Mouse (Mus musculus) kidney, adult 2 months (tissue): ENCODE data around the gene Knop1. TPM values are rescaled to one million over a fixed set of nuclear protein-coding genes. Genes with fewer than 3 reads are reported as not detected.

Experiments
- DNase-seq: peaks from one replicate; pipeline ENCODE4 v3.0.0; 2021
- H3K27ac ChIP-seq: fragments of 200-500 bp; 2 replicates; pipeline ENCODE4 v1.5.1; 2012; ENCODE audit warnings: low read depth, low read length, control low read depth, inconsistent platforms; ENCODE audit not compliant: insufficient read depth
- H3K27me3 ChIP-seq: fragments of 200-500 bp; replicated peaks from 2 replicates; pipeline ENCODE4 v1.6.1; 2012; ENCODE audit warnings: mild to moderate bottlenecking, moderate library complexity, low read length, inconsistent platforms; ENCODE audit not compliant: control insufficient read depth, insufficient read depth
- H3K36me3 ChIP-seq: fragments of 200-500 bp; 2 replicates; pipeline ENCODE4 v1.6.1; 2012; ENCODE audit warnings: mild to moderate bottlenecking, moderate library complexity, low read length, inconsistent platforms; ENCODE audit not compliant: control insufficient read depth, insufficient read depth
- H3K4me1 ChIP-seq: fragments of 200-500 bp; 2 replicates; pipeline ENCODE4 v1.6.1; 2011; ENCODE audit warnings: low read length; ENCODE audit not compliant: control insufficient read depth, insufficient read depth
- H3K4me3 ChIP-seq: fragments of 200-500 bp; 2 replicates; pipeline ENCODE4 v1.5.1; 2011; ENCODE audit warnings: mild to moderate bottlenecking, low read depth, low read length, control low read depth; ENCODE audit not compliant: insufficient read depth
- CTCF ChIP-seq: fragments of 200-500 bp; conservative IDR thresholded peaks from 2 replicates; pipeline ENCODE4 v1.5.1; 2011; ENCODE audit warnings: low read depth, mild to moderate bottlenecking, control low read depth, low read length, moderate library complexity, mixed read lengths; ENCODE audit not compliant: insufficient read depth, insufficient read length
- POLR2A ChIP-seq: fragments of 200-500 bp; IDR thresholded peaks from one replicate; pipeline ENCODE4 v1.6.1; 2011; ENCODE audit warnings: low read depth, low read length, control low read depth
- WGBS: fragments of 180-500 bp; shearing (Covaris S2); methylation state at CpG from one replicate; pipeline ENCODE4 v1.1.7; 2018; 5-methylcytosine and 5-hydroxymethylcytosine counted together
- polyA plus RNA-seq: library from polyadenylated mRNA; depleted of rRNA; stranded (reverse); fragments of >200 nt; gene quantifications from 2 replicates; pipeline ENCODE4 v1.2.3, GENCODE M21; 2012

Knop1 gene
- polyA plus RNA-seq, 1 experiment = 11.8 TPM

DNA sequence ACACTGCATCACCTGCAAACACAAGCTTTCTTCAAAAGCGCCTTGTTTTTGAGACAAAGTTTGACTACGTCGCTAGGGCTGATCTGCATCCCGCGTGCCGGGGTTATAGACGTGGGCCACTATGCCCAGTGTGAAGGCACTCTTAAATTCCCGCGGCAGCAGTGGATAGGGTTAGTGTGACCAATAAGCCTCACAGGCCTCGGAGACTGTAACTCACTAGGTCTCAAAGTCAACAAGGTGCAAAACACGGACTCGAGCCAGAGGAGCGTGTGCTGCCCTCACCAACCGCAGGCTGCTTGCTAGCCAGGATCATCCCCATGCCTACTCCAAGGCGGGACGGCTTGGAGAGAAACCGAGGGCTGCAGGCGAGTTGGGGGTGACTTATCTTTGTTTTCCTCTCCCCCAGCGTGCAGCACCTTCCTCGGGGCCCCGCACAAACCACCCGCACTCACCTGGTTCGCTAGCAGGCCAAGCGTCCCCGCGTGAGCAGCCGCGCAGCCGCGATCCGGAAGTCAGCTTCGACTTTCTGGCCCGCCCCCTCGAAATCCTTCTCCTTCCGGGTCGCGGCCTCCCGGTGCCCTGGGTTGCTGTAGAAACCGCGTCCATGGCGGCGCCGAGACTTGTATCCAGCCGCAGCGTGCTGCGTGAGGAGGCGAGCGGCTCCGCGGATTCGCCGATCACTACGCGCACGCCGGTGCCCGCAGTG lies 730 bp downstream of the Knop1 start, which contains the start of gene Iqck:
Iqck (plus strand) TSS at position 582 of the 706 bp plus-strand sequence.
- under 1% methylated on average over 57 of the region's 57 CpGs for WGBS
- Histone ChIP-seq H3K27me3 (no peaks in the 10 kb centered on the region), H3K27ac (peak within 1 kb of the TSS; percentile 41), H3K4me3 (peak within 1 kb of the TSS; percentile 77), H3K4me1 (peaks cover 4% of the 10 kb centered on the region; the same call in 1 of the 2 replicates), H3K36me3 (no peaks in the 10 kb centered on the region)
- 0 out of 2 replicates have a peak, but pooled peaks have one; percentile 2 for TF ChIP-seq CTCF
- TF ChIP-seq POLR2A = peak; percentile 45
- peak; percentile 93 for DNase-seq

DNA sequence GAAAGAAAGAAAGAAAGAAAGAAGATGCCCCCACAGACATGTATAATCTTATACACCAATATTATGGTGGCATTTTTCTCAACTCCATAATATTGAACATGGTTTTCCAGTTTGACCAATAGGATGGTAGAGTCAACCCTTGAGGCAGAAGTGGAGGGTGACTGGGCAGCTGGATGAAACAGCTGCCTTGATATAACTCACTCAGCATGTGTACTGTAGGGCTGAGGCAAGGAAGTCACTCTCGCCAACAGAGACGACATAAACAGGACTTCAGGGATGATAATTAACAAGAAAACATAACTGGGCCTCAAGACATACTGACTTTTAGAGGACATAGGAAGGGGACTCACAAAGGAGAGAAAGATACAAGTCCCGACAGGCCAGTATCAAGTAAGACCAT lies 1.4 kb downstream of the Knop1 start:
- no peaks in the 10 kb centered on the region for H3K27me3 ChIP-seq
- DNase-seq = no peak
- peaks cover 6% of the 10 kb centered on the region; the same call in 1 of the 2 replicates for H3K4me1 ChIP-seq
- no peak overlapping the region for H3K27ac ChIP-seq
- no peaks in the 10 kb centered on the region for H3K36me3 ChIP-seq
- 4% methylated on average over 3 of the region's 3 CpGs for WGBS
- peak overlapping the region; percentile 77 for H3K4me3 ChIP-seq
- no peak for TF ChIP-seq POLR2A
- no peak for TF ChIP-seq CTCF

DNA sequence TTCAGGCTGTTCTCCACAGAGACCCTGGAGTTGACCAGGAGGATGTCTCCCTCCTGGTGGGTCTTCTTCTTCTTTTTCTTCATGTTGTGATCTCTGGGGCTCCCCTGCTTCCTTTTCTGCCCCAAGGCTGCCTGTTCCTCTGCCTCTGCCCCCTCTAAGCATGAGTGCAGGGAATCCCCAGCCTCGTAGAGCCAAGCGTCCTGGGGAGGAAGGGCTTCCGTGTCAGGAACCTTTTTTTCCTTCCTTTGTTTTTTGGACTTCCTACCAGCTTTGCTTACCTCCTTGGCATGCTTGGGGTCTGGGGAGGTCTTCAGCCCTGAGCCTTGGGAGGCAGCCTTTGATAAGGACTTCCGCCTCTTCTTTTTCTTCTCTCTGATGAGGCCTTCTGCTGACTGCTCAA lies 3.4 kb downstream of the Knop1 start:
- Histone ChIP-seq H3K4me3 (no peak overlapping the region), H3K27ac (no peak overlapping the region), H3K4me1 (peaks cover 12% of the 10 kb centered on the region; the same call in 1 of the 2 replicates), H3K27me3 (no peaks in the 10 kb centered on the region), H3K36me3 (no peaks in the 10 kb centered on the region)
- TF ChIP-seq CTCF (no peak), POLR2A (no peak)
- WGBS = 72% methylated on average over 4 of the region's 4 CpGs
- no peak for DNase-seq

DNA sequence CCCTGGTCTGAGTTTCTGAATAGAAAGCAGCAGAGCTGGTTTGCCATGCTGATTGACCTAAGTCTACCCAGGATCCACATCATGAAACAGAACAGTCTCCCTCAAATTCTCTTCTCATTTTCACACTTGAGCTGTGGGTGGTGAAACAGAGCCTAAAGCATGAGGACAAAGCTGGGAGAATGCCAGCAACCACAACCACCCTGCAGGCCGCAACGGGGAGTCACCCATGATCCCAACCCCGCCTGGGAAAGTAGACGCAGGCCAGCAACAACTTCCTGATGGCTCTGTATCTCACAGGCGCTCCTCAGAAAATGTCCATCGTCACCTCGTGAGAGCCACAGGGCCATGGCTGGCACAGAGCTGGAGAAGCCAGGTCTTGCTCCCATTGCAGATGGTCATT lies 4.5 kb downstream of the Knop1 start:
- no peak overlapping the region for H3K27ac ChIP-seq
- no peaks in the 10 kb centered on the region for H3K36me3 ChIP-seq
- peaks cover 12% of the 10 kb centered on the region; the same call in 1 of the 2 replicates for H3K4me1 ChIP-seq
- no peaks in the 10 kb centered on the region for H3K27me3 ChIP-seq
- TF ChIP-seq POLR2A = no peak
- TF ChIP-seq CTCF = no peak
- 70% methylated on average over 7 of the region's 7 CpGs for WGBS
- H3K4me3 ChIP-seq = no peak overlapping the region
- DNase-seq = peak; percentile 13

DNA sequence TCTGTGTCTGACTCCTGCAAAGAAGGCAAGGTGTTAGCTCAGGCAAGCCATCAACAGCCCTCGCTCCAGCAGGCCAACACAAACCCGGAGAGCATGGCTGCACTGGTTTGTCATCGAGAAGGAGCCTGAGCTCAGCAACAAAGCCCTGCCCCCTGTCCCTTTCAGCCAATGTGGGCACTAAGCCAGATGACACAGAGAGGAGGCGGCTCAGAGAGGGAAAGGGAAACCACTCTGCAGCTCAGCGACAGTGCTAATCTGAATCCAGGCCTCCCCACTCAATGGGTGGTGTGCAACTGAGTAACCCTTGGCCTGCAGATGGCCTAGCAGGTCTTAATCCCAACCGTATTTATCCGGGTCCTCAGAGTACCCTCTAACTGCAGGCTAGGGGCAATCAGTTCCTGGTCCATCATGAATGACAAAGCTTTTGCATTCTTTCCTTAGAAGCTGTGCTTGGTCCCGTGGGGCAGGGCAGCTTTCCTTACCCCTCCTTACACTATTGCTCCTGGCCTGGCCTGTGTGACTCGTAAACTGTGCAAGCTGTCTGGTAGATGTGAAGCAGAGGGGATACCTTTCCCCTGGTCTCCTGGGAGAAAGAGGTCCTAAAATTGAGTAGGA lies 5.3 kb downstream of the Knop1 start:
- TF ChIP-seq CTCF (no peak), POLR2A (no peak)
- WGBS = 53% methylated on average over 9 of the region's 9 CpGs
- peak; percentile 19 for DNase-seq
- H3K36me3 ChIP-seq = no peaks in the 10 kb centered on the region; the same call in 1 of the 2 replicates
- H3K4me1 ChIP-seq = peaks cover 8% of the 10 kb centered on the region; the same call in 1 of the 2 replicates
- H3K4me3 ChIP-seq = no peak overlapping the region
- H3K27ac ChIP-seq = no peak overlapping the region
- H3K27me3 ChIP-seq = no peaks in the 10 kb centered on the region

DNA sequence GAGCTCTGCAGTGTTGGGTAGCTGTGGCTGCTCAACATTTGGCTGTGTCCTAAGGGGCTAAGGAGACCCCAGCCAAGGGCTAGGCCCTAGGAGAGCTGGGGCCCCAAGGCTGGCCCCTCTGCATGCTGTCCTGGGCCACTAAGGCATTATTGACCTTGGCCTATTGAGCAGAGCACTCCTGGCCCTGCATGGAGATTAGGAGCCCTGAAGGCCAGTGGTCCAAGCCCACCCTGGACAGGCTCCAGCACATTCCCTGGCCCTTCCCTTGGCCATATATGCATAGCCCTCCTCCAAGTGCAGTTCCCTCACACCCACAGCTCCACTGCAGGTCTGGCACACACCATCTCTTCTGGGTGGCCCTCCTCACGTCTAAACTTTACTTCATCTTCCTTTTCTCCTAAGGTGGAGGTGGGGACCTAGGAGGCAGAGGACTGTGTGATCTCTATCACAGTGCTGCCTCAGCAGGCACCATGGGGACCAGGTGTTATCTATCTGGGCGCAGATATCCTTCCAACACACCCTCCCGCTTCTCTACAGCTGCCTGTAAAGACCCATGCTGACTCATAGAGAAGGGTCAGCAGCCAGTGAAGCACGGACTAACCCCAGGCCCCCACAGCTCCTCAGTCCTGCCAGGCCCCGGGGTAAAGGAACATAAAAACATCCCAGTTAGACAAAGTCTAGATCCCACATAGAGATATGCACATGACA lies 6.4 kb downstream of the Knop1 start:
- DNase-seq = no peak
- no peaks in the 10 kb centered on the region; the same call in 1 of the 2 replicates for H3K36me3 ChIP-seq

DNA sequence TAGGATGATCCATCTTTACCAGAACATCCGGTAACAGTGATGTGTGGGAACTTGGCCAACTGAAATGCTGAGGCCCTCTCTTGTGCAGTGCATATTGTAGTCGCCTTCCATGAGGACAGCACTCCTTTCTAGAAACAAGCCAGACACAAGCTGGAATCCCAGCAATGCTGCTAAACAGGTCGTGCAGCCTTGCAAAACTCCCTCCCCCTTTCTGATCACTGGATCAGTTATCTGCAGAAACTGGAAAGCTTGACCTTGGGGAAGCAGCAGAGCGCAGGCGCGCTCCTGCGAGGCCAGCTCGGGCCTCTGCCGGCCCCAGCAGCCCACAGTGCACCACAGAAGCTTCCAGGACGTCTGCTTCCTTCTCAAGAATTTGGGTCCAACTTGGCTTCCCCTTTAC lies 7.3 kb downstream of the Knop1 start:
- Histone ChIP-seq H3K4me3 (no peak overlapping the region), H3K4me1 (peaks cover 8% of the 10 kb centered on the region; the same call in 1 of the 2 replicates), H3K36me3 (no peaks in the 10 kb centered on the region; the same call in 1 of the 2 replicates), H3K27me3 (no peaks in the 10 kb centered on the region), H3K27ac (peak overlapping the region; percentile 94)
- no peak for TF ChIP-seq POLR2A
- no peak for TF ChIP-seq CTCF
- 64% methylated on average over 10 of the region's 10 CpGs for WGBS
- peak; percentile 85 for DNase-seq

More for the DNA sequence above, 6.4 kb downstream of the Knop1 start:
- Histone ChIP-seq H3K4me3 (no peak overlapping the region), H3K27me3 (no peaks in the 10 kb centered on the region), H3K4me1 (peaks cover 8% of the 10 kb centered on the region; the same call in 1 of the 2 replicates), H3K27ac (peak overlapping the region; percentile 94)
- WGBS = 70% methylated on average over 5 of the region's 5 CpGs
- TF ChIP-seq CTCF = no peak
